ENCODE assay signal across 19 mouse cellular contexts in genomic region chr12:84562558-84562957, GRCm38 (mm10). TPM values are rescaled to one million over a fixed set of nuclear protein-coding genes. Genes with fewer than 3 reads are reported as not detected.
DNase-seq lines count a peak whose midpoint lies in the region; TF ChIP-seq lines count a peak whose summit lies in the region.
"Had no signal": no experiment of that assay in that cellular context is flagged by ENCODE, and none has a peak within 500 bp of the region (broad histone marks: within the 10 kb centered on the region; RNA-seq: fewer than 3 reads in every experiment).

No protein-coding gene starts in this region.

- no peak overlapping the region for H3K4me2 ChIP-seq in CH12.LX (ENCODE audit: insufficient read depth, low read depth, poor library complexity, severe bottlenecking)
- H3K4me2 ChIP-seq: neural tube, embryonic 15.5 days had no signal

- H3K27ac ChIP-seq in layer of hippocampus, adult 2 months = no peak overlapping the region
- no peak overlapping the region for H3K27ac ChIP-seq in CH12.LX (ENCODE audit: insufficient read depth, low read depth)
- H3K27ac ChIP-seq: heart, embryonic 10.5 days; neural tube, embryonic 15.5 days had no signal

- peaks cover 13% of the 10 kb centered on the region for H3K27me3 ChIP-seq in CH12.LX (replicated peaks)

- TF ChIP-seq RAD21 in CH12.LX (IDR thresholded peaks at IDR 0.05; ENCODE audit: low read depth, low read length) = peak; percentile 23

- no peaks in the 10 kb centered on the region for H3K4me1 ChIP-seq in CH12.LX (ENCODE audit: control insufficient read depth in 1 of 2, insufficient read depth in 2 of 2)
- H3K4me1 ChIP-seq: heart, embryonic 10.5 days; neural tube, embryonic 15.5 days had no signal

- no peaks in the 10 kb centered on the region for H3K36me3 ChIP-seq in CH12.LX (replicated peaks in 1 of 2; ENCODE audit: control insufficient read depth in 1 of 2, insufficient read depth in 1 of 2, low read length in 1 of 2)
- H3K36me3 ChIP-seq: heart, embryonic 10.5 days; neural tube, embryonic 15.5 days had no signal

- peak; percentile 64 for TF ChIP-seq CTCF in layer of hippocampus, adult 2 months (conservative IDR thresholded peaks at IDR 0.05)
- peak; percentile 41 to 54; a peak in 3 of 4 replicates for TF ChIP-seq CTCF in CH12.LX (conservative IDR thresholded peaks at IDR 0.05 in 1 of 2, IDR thresholded peaks at IDR 0.05 in 1 of 2; ENCODE audit: low read depth in 2 of 2, low read length in 2 of 2)
- TF ChIP-seq CTCF in brain, embryonic 14.5 days (IDR thresholded peaks at IDR 0.05; ENCODE audit: borderline replicate concordance, extremely low read depth, insufficient read depth, insufficient read length) = peak; percentile 38; the same call in 1 of the 2 replicates

- H3K79me2 ChIP-seq in CH12.LX (replicated peaks; ENCODE audit: control insufficient read depth, extremely low read depth, insufficient read depth, poor library complexity, severe bottlenecking) = no peaks in the 10 kb centered on the region

- DNase-seq in layer of hippocampus, adult 2 months (ENCODE audit: low spot score in 2 of 2) = no peak
- DNase-seq in layer of hippocampus, adult 9-10 months (ENCODE audit: low spot score) = no peak
- DNase-seq in 416B (ENCODE audit: low read depth) = peak; percentile 24
- no peak for DNase-seq in CH12.LX (ENCODE audit: extremely low read depth)
- DNase-seq in brain, embryonic 14.5 days (ENCODE audit: low read depth) = no peak
- no peak for DNase-seq in cerebellum, adult 18-20 months
- DNase-seq in layer of hippocampus, postnatal 25 days (ENCODE audit: extremely low spot score in 1 of 2, low spot score in 1 of 2) = no peak
- DNase-seq: cerebellum, postnatal 36 days; gastrocnemius, postnatal 10 days; heart, postnatal 36 days; lung, postnatal 10 days; right cerebral cortex, adult 18-20 months had no signal

- H3K9me3 ChIP-seq in CH12.LX (replicated peaks; ENCODE audit: low read length) = peaks cover 4% of the 10 kb centered on the region
- H3K9me3 ChIP-seq: heart, embryonic 10.5 days; neural tube, embryonic 15.5 days had no signal

- H3K9ac ChIP-seq in CH12.LX (ENCODE audit: insufficient read depth, low read depth) = no peak overlapping the region
- H3K9ac ChIP-seq: neural tube, embryonic 15.5 days had no signal

- H3K4me3 ChIP-seq in layer of hippocampus, adult 2 months = no peak overlapping the region
- H3K4me3 ChIP-seq in CH12.LX (replicated peaks in 1 of 3; ENCODE audit: low read depth in 2 of 3, low read length in 2 of 3, poor library complexity in 1 of 3) = no peak overlapping the region
- H3K4me3 ChIP-seq: heart, embryonic 10.5 days; neural tube, embryonic 15.5 days had no signal

- TF ChIP-seq EP300 in CH12.LX (IDR thresholded peaks at IDR 0.05; ENCODE audit: low read length) = no peak

- TF ChIP-seq POLR2A in CH12.LX (IDR thresholded peaks at IDR 0.05; ENCODE audit: low read depth, low read length) = no peak
- no peak for TF ChIP-seq POLR2A in brain, embryonic 14.5 days (IDR thresholded peaks at IDR 0.05; ENCODE audit: borderline replicate concordance, extremely low read depth, insufficient read depth, insufficient read length, poor library complexity, severe bottlenecking)

- dilution Hi-C loops in CH12.LX (cut with MboI; ENCODE audit: extremely low pct_ligation_motif_present, extremely low pct_unique_long_range_greater_than_20kb, low sequenced_read_pairs) = no loop called here

- in situ Hi-C loops in CH12.LX (cut with MboI; ENCODE audit: low pct_ligation_motif_present, low pct_unique_long_range_greater_than_20kb, low sequenced_read_pairs) = no loop called here

TF ChIP-seq in CH12.LX, 34 proteins besides CTCF, POLR2A, EP300 and RAD21:
- TF ChIP-seq SIN3A (IDR thresholded peaks at IDR 0.05; ENCODE audit: low read length) = no peak
- no peak for TF ChIP-seq MYC (IDR thresholded peaks at IDR 0.05; ENCODE audit: low read depth, low read length)
- no peak for TF ChIP-seq TCF12 (IDR thresholded peaks at IDR 0.05; ENCODE audit: low read depth, low read length)
- TF ChIP-seq SMC3 (IDR thresholded peaks at IDR 0.05; ENCODE audit: low read depth, low read length) = no peak
- no peak for TF ChIP-seq CHD2 (IDR thresholded peaks at IDR 0.05; ENCODE audit: low read length)
- TF ChIP-seq ETS1 (conservative IDR thresholded peaks at IDR 0.05; ENCODE audit: low read depth, low read length) = no peak
- no peak for TF ChIP-seq MXI1 (IDR thresholded peaks at IDR 0.05; ENCODE audit: low read depth, low read length)
- TF ChIP-seq RCOR1 (conservative IDR thresholded peaks at IDR 0.05; ENCODE audit: low read depth, low read length) = no peak
- TF ChIP-seq IRF4 (IDR thresholded peaks at IDR 0.05; ENCODE audit: low read depth, low read length) = no peak

RNA-seq across cellular contexts. Expression of gene Vsx2, which starts 7.0 kb away (rescaled TPM):
- under 1 TPM; 0.27 to 0.28 TPM for total RNA-seq in layer of hippocampus, adult 2 months (2021)
- total RNA-seq in CH12.LX (2012; rRNA removed) (not detected in 2 replicates), CH12.LX (2014; rRNA removed) (not detected in 2 replicates)
- not detected in 2 replicates for polyA plus RNA-seq in CH12.LX (2012; ENCODE audit: insufficient read length, low read depth)
- polyA plus RNA-seq in brain, embryonic 14.5 days (2012; rRNA removed) = 2.5 and 5.8 TPM in 2 replicates
- total RNA-seq in layer of hippocampus, postnatal 25 days (2021) = under 1 TPM; 0.12 to 0.22 TPM
- total RNA-seq: adrenal gland, postnatal 4 days; ES-E14; heart, postnatal 36 days; megakaryocyte-erythroid progenitor cell, adult 5-6 weeks had no signal
- polyA plus RNA-seq: heart, embryonic 10.5 days; kidney, embryonic 14.5 days; spleen, adult 2 months had no signal

RNA-seq across cellular contexts. Expression of gene Abcd4, which starts 54.7 kb away (rescaled TPM):
- total RNA-seq in layer of hippocampus, adult 2 months (2021) = 10 to 100 TPM; 15.6 to 17.6 TPM
- total RNA-seq in CH12.LX (2012; rRNA removed) (5.8 and 8.4 TPM in 2 replicates), CH12.LX (2014; rRNA removed) (4.3 and 4.7 TPM in 2 replicates)
- 10.2 and 11.1 TPM in 2 replicates for polyA plus RNA-seq in CH12.LX (2012; ENCODE audit: insufficient read length, low read depth)
- polyA plus RNA-seq in brain, embryonic 14.5 days (2012; rRNA removed) = 25.1 and 34.0 TPM in 2 replicates
- 10 to 100 TPM; 14.1 to 15.5 TPM for total RNA-seq in layer of hippocampus, postnatal 25 days (2021)
